Mouse (Mus musculus) heart, embryonic 16.5 days (tissue): Measurements from ENCODE around the gene Cdh22. TPM values are rescaled to one million over a fixed set of nuclear protein-coding genes. Genes with fewer than 3 reads are reported as not detected.

Experiments used
- ATAC-seq: fragments of 200-750 bp; cut with Nextera tagmentation; replicated peaks from 2 replicates; pipeline ENCODE4 v1.8.0; 2017; ENCODE audit warnings: moderate number of reproducible peaks; ENCODE audit not compliant: insufficient read depth, low FRiP score; ENCODE audit errors: extremely low read depth
- H3K27ac ChIP-seq: fragments of 300-500 bp; sonication (generic); 2 replicates; pipeline ENCODE4 v1.5.1; 2014; ENCODE audit warnings: mild to moderate bottlenecking, low read length, control low read depth, moderate library complexity
- H3K27me3 ChIP-seq: fragments of 300-500 bp; sonication (generic); 2 replicates; pipeline ENCODE4 v1.6.1; 2014; ENCODE audit warnings: low read length, mixed read lengths; ENCODE audit not compliant: control insufficient read depth, insufficient read depth
- H3K36me3 ChIP-seq: fragments of 300-500 bp; sonication (generic); 2 replicates; pipeline ENCODE4 v1.6.1; 2014; ENCODE audit not compliant: control insufficient read depth, insufficient read depth
- H3K4me1 ChIP-seq: fragments of 300-500 bp; sonication (generic); 2 replicates; pipeline ENCODE4 v1.6.1; 2014; ENCODE audit warnings: low read length, mixed read lengths; ENCODE audit not compliant: control insufficient read depth, insufficient read depth
- H3K4me2 ChIP-seq: fragments of 300-500 bp; sonication (generic); 2 replicates; pipeline ENCODE4 v1.6.1; 2014; ENCODE audit warnings: low read depth, mild to moderate bottlenecking, control low read depth, low read length
- H3K4me3 ChIP-seq: fragments of 300-500 bp; sonication (generic); 2 replicates; pipeline ENCODE4 v1.5.1; 2014; ENCODE audit warnings: mild to moderate bottlenecking, control low read depth, low read length
- H3K9ac ChIP-seq: fragments of 300-500 bp; sonication (generic); 2 replicates; pipeline ENCODE4 v1.6.1; 2014; ENCODE audit warnings: low read length, control low read depth
- H3K9me3 ChIP-seq: fragments of 300-500 bp; sonication (generic); replicated peaks from 2 replicates; pipeline ENCODE4 v1.6.1; 2016; ENCODE audit warnings: low read length; ENCODE audit not compliant: control insufficient read depth
- WGBS: fragments of 180-500 bp; shearing (Covaris S2); extraction: QIAGEN DNeasy Blood & Tissue Kit; methylation state at CpG from one replicate; pipeline ENCODE4 v1.1.7; 2014; 5-methylcytosine and 5-hydroxymethylcytosine counted together
- polyA plus RNA-seq: library from polyadenylated mRNA; unstranded; fragments of >200 nt; fragmentation: Nextera tagmentation; extraction: Ambion mirVana; gene quantifications from 2 replicates; pipeline ENCODE4 v1.2.1, GENCODE M21; 2015

Cdh22 gene
- polyA plus RNA-seq, 1 experiment from 2014 or later, result 0.11 TPM

- Histone ChIP-seq H3K27me3 (peaks cover 68% of the 10 kb centered on the region), H3K36me3 (no peaks in the 10 kb centered on the region), H3K27ac (no peak overlapping the region), H3K4me2 (no peak overlapping the region), H3K9me3 (no peaks in the 10 kb centered on the region), H3K9ac (no peak overlapping the region), H3K4me1 (peaks cover 4% of the 10 kb centered on the region; the same call in 1 of the 2 replicates), H3K4me3 (no peak overlapping the region)
- ATAC-seq, result no peak
- 67% methylated on average over 4 of the region's 4 CpGs for WGBS
Measured at GRCm38 (mm10) chr2:165207086-165207485, 27.6 kb downstream of the Cdh22 start.

GRCm38 (mm10) chr2:165205486-165205885 lies 29.2 kb downstream of the Cdh22 start:
- no peak overlapping the region for H3K9ac ChIP-seq
- no peaks in the 10 kb centered on the region for H3K9me3 ChIP-seq
- no peak for ATAC-seq
- H3K36me3 ChIP-seq, result no peaks in the 10 kb centered on the region
- H3K4me2 ChIP-seq, result no peak overlapping the region
- 69% methylated on average over 6 of the region's 6 CpGs for WGBS
- peaks cover 68% of the 10 kb centered on the region for H3K27me3 ChIP-seq
- H3K4me1 ChIP-seq, result peaks cover 9% of the 10 kb centered on the region; the same call in 1 of the 2 replicates
- H3K4me3 ChIP-seq, result no peak overlapping the region
- H3K27ac ChIP-seq, result no peak overlapping the region

GRCm38 (mm10) chr2:165204931-165205330 lies 29.7 kb downstream of the Cdh22 start:
- no peaks in the 10 kb centered on the region for H3K36me3 ChIP-seq
- H3K27me3 ChIP-seq, result peaks cover 68% of the 10 kb centered on the region
- H3K9ac ChIP-seq, result no peak overlapping the region
- no peak overlapping the region for H3K4me3 ChIP-seq
- H3K4me1 ChIP-seq, result peaks cover 9% of the 10 kb centered on the region; the same call in 1 of the 2 replicates
- no peak overlapping the region for H3K4me2 ChIP-seq
- no peaks in the 10 kb centered on the region for H3K9me3 ChIP-seq
- WGBS, result 29% methylated on average over 7 of the region's 7 CpGs
- H3K27ac ChIP-seq, result no peak overlapping the region
- ATAC-seq, result no peak

- Histone ChIP-seq H3K4me1 (peaks cover 9% of the 10 kb centered on the region; the same call in 1 of the 2 replicates), H3K4me2 (peak overlapping the region; percentile 62), H3K36me3 (no peaks in the 10 kb centered on the region), H3K9me3 (peaks cover 2% of the 10 kb centered on the region; the same call in 1 of the 2 replicates), H3K4me3 (peak overlapping the region; percentile 41), H3K27me3 (peaks cover 69% of the 10 kb centered on the region), H3K9ac (0 out of 2 replicates have a peak overlapping the region, but pooled peaks have one; percentile 23), H3K27ac (no peak overlapping the region)
- WGBS, result 7% methylated on average over 28 of the region's 28 CpGs
- no peak for ATAC-seq
Measured at GRCm38 (mm10) chr2:165201761-165202751, 32.6 kb downstream of the Cdh22 start.

GRCm38 (mm10) chr2:165197546-165197945 lies 37.1 kb downstream of the Cdh22 start:
- H3K27ac ChIP-seq, result no peak overlapping the region
- 44% methylated on average over 6 of the region's 6 CpGs for WGBS
- no peak for ATAC-seq
- H3K4me2 ChIP-seq, result no peak overlapping the region
- peaks cover 75% of the 10 kb centered on the region for H3K27me3 ChIP-seq
- peaks cover 9% of the 10 kb centered on the region; the same call in 1 of the 2 replicates for H3K4me1 ChIP-seq
- no peak overlapping the region for H3K9ac ChIP-seq
- H3K36me3 ChIP-seq, result no peaks in the 10 kb centered on the region
- H3K9me3 ChIP-seq, result peaks cover 2% of the 10 kb centered on the region; the same call in 1 of the 2 replicates
- H3K4me3 ChIP-seq, result no peak overlapping the region

GRCm38 (mm10) chr2:165195411-165196182 lies 39.1 kb downstream of the Cdh22 start:
- no peak overlapping the region for H3K27ac ChIP-seq
- no peaks in the 10 kb centered on the region for H3K4me1 ChIP-seq
- H3K4me3 ChIP-seq, result no peak overlapping the region
- 8% methylated on average over 32 of the region's 32 CpGs for WGBS
- no peak for ATAC-seq
- no peak overlapping the region for H3K9ac ChIP-seq
- H3K9me3 ChIP-seq, result peaks cover 2% of the 10 kb centered on the region; the same call in 1 of the 2 replicates
- H3K4me2 ChIP-seq, result no peak overlapping the region
- no peaks in the 10 kb centered on the region for H3K36me3 ChIP-seq
- peaks cover 56% of the 10 kb centered on the region for H3K27me3 ChIP-seq

DNA sequence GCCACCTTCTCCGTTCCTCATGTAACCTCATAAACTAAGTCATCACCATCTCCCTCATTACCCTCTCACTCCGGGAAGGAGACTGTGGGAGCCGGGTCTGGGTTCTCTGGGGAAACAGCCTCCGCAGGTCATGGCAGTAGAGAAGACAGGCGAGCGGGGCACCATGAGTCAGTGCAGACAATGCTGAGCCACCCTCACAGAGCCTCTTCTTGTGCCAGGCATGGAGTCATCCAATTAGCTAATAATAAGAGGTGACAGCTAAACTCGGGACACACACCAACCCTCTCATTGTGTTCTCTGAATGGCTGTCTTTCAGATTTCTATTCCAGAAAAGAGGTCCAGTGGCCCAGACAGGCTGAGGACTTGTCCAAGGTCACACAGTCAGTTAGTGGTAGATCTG lies 43.2 kb downstream of the Cdh22 start:
- 66% methylated on average over 7 of the region's 7 CpGs for WGBS
- Histone ChIP-seq H3K27ac (no peak overlapping the region), H3K9me3 (no peaks in the 10 kb centered on the region), H3K4me1 (no peaks in the 10 kb centered on the region), H3K27me3 (peaks cover 29% of the 10 kb centered on the region), H3K9ac (no peak overlapping the region), H3K4me3 (no peak overlapping the region), H3K36me3 (no peaks in the 10 kb centered on the region), H3K4me2 (no peak overlapping the region)
- no peak for ATAC-seq

DNA sequence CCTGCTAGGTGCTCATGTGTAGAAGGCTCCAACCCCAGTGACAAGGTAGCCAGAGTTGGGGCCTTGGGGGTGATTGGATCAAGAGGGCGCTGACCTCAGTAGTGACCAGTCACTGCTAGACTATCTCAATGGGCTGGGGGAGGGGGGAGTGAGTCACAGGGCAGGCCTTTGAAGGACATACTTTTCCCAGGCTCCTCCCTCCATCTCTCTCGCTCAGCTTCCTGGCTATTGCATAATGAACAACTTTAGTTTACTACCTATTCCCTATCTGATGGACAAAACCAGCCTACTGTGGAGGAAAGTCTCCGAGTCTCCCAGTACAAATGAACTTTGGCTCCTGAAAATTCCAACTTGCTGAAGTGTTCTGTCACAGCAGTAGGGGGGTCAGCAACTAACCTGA lies 45.1 kb downstream of the Cdh22 start:
- no peaks in the 10 kb centered on the region for H3K36me3 ChIP-seq
- no peaks in the 10 kb centered on the region for H3K4me1 ChIP-seq
- no peak overlapping the region for H3K27ac ChIP-seq
- no peak overlapping the region for H3K4me2 ChIP-seq
- H3K9me3 ChIP-seq, result no peaks in the 10 kb centered on the region
- WGBS, result 54% methylated on average over 3 of the region's 3 CpGs
- no peak overlapping the region for H3K9ac ChIP-seq
- H3K27me3 ChIP-seq, result peaks cover 20% of the 10 kb centered on the region
- ATAC-seq, result no peak
- no peak overlapping the region for H3K4me3 ChIP-seq
